Mouse (Mus musculus): Measurements from ENCODE around the gene Dhdds.

DNA sequence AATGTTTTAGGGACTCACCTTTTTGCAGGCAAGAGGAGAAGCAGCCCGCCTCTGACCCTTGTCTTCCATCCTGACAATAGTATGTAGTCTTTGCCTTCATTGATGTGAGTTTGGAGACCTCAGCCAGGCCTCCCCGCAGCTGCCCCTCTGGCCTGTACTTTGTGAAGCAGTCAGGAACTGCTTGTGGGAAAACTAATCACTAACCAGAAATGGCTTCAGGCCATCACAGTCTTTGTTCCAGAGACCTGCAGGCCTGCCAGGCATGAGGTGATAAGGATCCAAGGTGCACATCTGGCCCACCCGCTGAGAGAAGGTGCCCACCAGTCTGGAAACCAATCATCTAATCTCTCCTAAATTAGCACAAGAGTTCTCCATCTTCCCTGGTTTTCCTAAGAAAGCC is 68.9 kb downstream of the Dhdds start:
- no peak for TF ChIP-seq GATA1 (IDR thresholded peaks at IDR 0.05; ENCODE audit: borderline replicate concordance, low read length)
- TF ChIP-seq FLI1 (IDR thresholded peaks at IDR 0.05; ENCODE audit: low read length), result no peak
